Mouse (Mus musculus): ENCODE data around the gene Taar9. TPM values are rescaled to one million over a fixed set of nuclear protein-coding genes. Genes with fewer than 3 reads are reported as not detected.

Gene Taar9
- polyA plus RNA-seq, 1 experiment from 2014 or later, result not detected

Other genes starting within 250 kb of the Taar9 start
- 2.6 and 2.9 TPM in 2 replicates for gene Vnn1, start 214.8 kb downstream of the Taar9 start, polyA plus RNA-seq (2014; fragmentation: Nextera tagmentation; extraction: Ambion mirVana)
- gene Taar1, start 189.2 kb downstream of the Taar9 start, polyA plus RNA-seq (2014; fragmentation: Nextera tagmentation; extraction: Ambion mirVana), result not detected in 2 replicates
- gene Taar2, start 171.0 kb downstream of the Taar9 start, polyA plus RNA-seq (2014; fragmentation: Nextera tagmentation; extraction: Ambion mirVana), result 0.42 TPM in 1 of 2 replicates, not detected in the other
- not detected in 2 replicates for gene Taar3, start 160.0 kb downstream of the Taar9 start, polyA plus RNA-seq (2014; fragmentation: Nextera tagmentation; extraction: Ambion mirVana)
- not detected in 2 replicates for gene Taar4, start 149.0 kb downstream of the Taar9 start, polyA plus RNA-seq (2014; fragmentation: Nextera tagmentation; extraction: Ambion mirVana)
- gene Taar5, start 138.8 kb downstream of the Taar9 start, polyA plus RNA-seq (2014; fragmentation: Nextera tagmentation; extraction: Ambion mirVana), result not detected in 2 replicates
- not detected in 2 replicates for gene Taar6, start 123.9 kb downstream of the Taar9 start, polyA plus RNA-seq (2014; fragmentation: Nextera tagmentation; extraction: Ambion mirVana)
- not detected in 2 replicates for gene Taar7a, start 116.1 kb downstream of the Taar9 start, polyA plus RNA-seq (2014; fragmentation: Nextera tagmentation; extraction: Ambion mirVana)
- not detected in 2 replicates for gene Taar7b, start 109.6 kb downstream of the Taar9 start, polyA plus RNA-seq (2014; fragmentation: Nextera tagmentation; extraction: Ambion mirVana)
- not detected in 2 replicates for gene Taar7d, start 82.3 kb downstream of the Taar9 start, polyA plus RNA-seq (2014; fragmentation: Nextera tagmentation; extraction: Ambion mirVana)
- not detected in 2 replicates for gene Taar7e, start 71.9 kb downstream of the Taar9 start, polyA plus RNA-seq (2014; fragmentation: Nextera tagmentation; extraction: Ambion mirVana)
- not detected in 2 replicates for gene Taar7f, start 60.0 kb downstream of the Taar9 start, polyA plus RNA-seq (2014; fragmentation: Nextera tagmentation; extraction: Ambion mirVana)
- gene Taar8a, start 33.0 kb downstream of the Taar9 start, polyA plus RNA-seq (2014; fragmentation: Nextera tagmentation; extraction: Ambion mirVana), result not detected in 2 replicates
- not detected in 2 replicates for gene Taar8b, start 17.2 kb downstream of the Taar9 start, polyA plus RNA-seq (2014; fragmentation: Nextera tagmentation; extraction: Ambion mirVana)
- gene Taar8c, start 7.6 kb downstream of the Taar9 start, polyA plus RNA-seq (2014; fragmentation: Nextera tagmentation; extraction: Ambion mirVana), result not detected in 2 replicates
- gene Stx7, start 39.8 kb upstream of the Taar9 start, polyA plus RNA-seq (2014; fragmentation: Nextera tagmentation; extraction: Ambion mirVana), result 91.8 and 100 TPM in 2 replicates
- gene Moxd1, start 114.0 kb upstream of the Taar9 start, polyA plus RNA-seq (2014; fragmentation: Nextera tagmentation; extraction: Ambion mirVana), result 19.2 and 23.2 TPM in 2 replicates

All from intestine, embryonic 14.5 days (tissue).